Mouse (Mus musculus): ENCODE data around the gene Dscam.
A peak's percentile ranks its signal among the peaks of the same experiment; 100 is the strongest.

The Dscam gene

DNA sequence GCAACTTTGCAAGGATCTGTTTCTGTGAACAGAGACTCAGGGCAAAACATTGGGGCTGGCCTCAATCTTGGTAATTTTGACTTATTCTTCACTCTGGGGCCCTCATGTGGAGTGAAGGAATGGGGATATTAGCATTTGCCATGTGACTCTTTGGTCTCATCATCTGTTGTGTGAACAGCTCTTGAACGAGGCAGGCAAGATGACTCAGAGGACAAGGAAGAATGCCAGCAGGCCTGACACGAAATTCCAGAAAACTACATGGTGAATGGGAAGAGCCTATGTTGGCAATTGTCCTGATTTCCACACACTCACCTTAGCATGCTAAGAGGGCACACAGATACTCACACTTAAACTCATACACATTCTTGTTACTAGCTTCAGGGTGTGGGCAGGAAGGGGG lies 313.0 kb downstream of the Dscam start:
- peak; percentile 68 for DNase-seq

- DNase-seq = no peak
These were observed 315.5 kb downstream of the Dscam start for GRCm38 (mm10) chr16:96855060-96855459.

- DNase-seq = peak; percentile 25
These were observed 318.2 kb downstream of the Dscam start for GRCm38 (mm10) chr16:96852383-96852782.

DNA sequence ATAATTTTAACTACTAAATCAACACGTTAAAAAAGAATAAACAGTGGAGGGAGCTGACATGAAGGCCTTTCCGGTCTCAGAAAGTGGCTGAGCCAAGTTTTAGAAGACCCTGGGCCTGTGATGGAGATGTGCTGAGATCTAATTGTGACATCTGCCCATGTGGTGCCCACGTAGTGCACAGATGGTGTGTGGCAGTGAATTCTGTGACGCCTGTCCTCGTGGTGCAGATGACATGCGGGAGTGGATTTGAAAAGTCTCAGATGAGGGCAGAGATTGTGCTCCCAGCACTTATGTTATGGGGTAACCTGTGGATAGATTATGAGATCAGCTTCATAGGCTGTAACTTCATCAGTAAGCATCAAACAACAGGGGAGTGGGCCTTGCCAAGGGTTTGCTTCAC lies 321.6 kb downstream of the Dscam start:
- DNase-seq = peak; percentile 56

DNA sequence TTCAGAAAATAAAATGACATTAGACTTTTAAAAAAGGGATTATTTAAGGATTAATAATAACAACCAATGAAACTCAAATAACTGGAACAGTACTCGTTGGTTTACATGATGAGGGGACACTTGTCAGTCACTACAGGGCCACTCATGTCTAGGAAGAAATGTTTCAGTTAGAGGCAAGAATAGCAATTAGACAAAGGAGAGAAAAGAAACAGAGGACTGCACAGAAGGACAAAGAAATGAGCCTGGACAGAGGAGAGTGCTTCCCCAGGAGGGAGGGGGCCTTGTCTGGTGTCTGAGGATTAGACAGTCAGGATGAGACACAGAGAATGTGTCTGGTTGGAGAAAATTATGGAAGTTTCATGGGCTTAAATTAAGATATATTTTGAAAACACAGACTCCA lies 324.0 kb downstream of the Dscam start:
- no peak for DNase-seq

DNA sequence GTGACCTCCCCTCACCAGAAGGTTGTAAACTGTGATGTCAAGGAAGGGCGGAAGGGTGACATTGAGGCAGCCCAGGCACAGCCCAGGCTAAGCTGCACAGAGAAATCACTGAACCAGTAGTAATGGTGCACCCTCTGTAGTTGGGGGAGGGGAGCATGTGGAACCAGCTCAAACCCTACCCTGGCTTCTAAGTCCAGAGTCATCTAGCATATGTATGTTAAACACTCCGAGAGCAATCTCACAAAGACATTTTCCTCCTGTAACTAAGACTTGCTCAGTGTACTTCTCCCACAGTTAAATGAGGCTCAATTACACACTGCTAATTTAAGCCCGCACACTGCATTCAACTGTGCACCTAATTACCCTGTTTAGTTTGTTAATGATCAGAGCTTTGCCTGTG lies 324.4 kb downstream of the Dscam start:
- DNase-seq = no peak

DNA sequence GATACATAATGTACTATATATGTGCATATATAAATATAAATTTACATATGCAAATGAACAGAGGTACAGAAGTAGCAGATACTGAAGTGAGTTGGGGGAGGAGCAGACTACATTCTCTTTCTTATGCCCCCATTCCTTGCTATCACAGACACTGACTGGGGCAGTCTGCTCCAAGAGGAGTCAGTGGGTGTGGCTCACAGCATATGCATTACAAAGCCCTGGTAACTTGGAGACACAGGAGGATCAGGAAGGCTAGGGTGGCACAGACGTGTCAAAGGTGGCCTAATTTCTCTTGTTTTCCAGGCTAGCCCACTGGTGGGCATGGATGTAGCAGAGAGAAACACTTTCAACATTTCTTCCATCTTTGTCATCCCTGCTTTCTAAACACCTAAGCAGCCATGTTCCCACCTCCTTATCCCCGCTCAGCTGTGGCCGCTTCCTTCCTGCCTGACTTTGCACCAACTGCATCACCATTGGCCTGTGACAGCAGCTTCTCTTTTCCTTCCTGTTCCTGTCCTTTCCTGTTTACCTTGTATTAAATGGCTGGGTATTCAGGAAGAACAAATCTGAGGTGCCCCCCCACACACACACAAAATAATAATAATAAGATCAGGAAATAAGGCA lies 325.0 kb downstream of the Dscam start:
- no peak for DNase-seq

- peak; percentile 69 for DNase-seq
These were observed 326.7 kb downstream of the Dscam start for GRCm38 (mm10) chr16:96843691-96844400.

GRCm38 (mm10) chr16:96842829-96843360 lies 327.7 kb downstream of the Dscam start:
- DNase-seq = no peak

DNA sequence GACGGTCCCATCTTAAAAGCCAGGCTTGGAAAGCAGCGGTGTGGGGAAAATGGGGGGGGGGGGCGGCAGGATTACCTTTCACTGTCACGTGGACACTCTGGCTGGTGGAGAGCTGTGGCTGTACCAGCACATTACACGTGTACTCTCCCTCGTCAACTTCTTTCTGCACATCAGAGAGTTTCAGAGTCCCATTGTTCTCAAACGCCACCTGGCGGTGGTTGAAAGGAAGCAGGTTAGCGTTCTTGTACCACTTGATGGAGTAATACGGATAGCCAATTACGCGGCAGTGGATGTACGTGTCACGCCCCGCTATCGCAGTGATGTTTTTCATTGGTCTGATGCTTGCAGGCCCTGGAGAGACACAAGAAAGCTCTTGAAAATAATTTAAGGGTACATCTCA lies 350.9 kb downstream of the Dscam start:
- peak; percentile 67 for DNase-seq

DNA sequence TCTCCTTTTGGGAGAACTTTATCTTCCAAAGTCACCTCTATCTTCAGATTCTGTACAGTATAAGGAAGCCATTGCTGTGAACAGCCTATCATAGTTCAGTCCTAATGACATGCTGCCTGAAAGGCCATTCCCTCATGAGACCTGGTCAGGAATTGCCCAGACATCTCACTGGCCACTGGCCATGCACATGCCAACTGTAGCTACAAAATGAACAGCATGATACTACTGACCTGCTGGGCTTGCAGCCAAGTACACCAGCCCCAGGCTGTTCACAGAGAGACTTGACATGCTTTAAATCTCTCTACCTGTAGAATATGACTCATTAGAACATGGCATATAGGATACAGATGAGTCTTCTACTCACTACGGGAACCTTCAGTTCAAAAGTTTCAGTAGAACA lies 364.3 kb downstream of the Dscam start:
- DNase-seq = no peak

- DNase-seq = no peak
These were observed 367.9 kb downstream of the Dscam start for GRCm38 (mm10) chr16:96802636-96803035.

DNA sequence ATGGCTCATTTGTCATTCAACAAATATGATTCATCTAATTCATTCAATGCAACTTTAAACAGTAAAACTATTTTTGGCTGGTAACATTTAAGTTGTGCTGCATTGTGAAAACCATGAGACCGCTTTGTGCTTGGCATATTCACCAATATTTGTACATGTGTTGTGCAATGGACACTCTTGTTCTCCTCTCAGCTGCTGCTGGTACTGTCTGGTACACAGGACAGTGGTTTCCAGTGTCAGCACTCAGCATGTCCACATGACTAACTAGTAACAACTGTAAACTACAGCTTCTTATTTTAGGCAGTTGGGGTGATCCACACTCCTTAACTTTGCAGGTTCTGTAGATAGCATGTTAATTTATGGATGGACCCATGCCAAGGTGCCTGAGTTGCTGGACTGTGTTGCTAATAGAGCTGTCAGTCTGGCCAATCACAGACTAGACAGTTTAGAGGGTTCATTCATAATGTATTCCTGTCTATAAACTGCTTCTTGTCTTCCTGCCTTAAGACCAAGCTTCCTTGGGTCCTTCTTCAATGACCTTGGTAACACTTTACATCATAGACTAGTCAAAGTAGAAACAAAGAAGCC lies 368.8 kb downstream of the Dscam start:
- no peak for DNase-seq

DNA sequence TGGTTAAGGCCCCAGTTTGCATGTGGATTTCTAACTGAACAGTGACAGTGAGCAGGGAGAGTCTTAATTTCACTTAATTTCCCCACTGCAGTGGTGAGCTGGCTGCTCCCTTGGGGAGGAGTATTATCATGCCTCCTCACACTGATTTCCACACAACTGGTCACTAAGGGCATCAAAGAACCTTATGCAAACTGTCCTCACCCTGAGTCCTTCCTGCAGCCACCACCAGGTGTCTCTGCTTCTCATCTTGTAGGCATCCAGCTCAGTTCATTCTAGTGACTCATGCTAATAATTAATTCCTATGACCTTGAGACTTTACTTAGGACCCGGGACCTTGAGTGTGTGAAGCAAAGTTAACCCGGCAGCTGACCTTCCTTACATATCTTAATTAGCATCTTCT lies 375.1 kb downstream of the Dscam start:
- peak; percentile 8 for DNase-seq

GRCm38 (mm10) chr16:96791307-96791706 lies 379.2 kb downstream of the Dscam start:
- no peak for DNase-seq

GRCm38 (mm10) chr16:96788286-96788685 lies 382.3 kb downstream of the Dscam start:
- DNase-seq = no peak

- no peak for DNase-seq
These were observed 391.5 kb downstream of the Dscam start for GRCm38 (mm10) chr16:96779021-96779420.

- no peak for DNase-seq
These were observed 396.3 kb downstream of the Dscam start for GRCm38 (mm10) chr16:96774245-96774644.

DNA sequence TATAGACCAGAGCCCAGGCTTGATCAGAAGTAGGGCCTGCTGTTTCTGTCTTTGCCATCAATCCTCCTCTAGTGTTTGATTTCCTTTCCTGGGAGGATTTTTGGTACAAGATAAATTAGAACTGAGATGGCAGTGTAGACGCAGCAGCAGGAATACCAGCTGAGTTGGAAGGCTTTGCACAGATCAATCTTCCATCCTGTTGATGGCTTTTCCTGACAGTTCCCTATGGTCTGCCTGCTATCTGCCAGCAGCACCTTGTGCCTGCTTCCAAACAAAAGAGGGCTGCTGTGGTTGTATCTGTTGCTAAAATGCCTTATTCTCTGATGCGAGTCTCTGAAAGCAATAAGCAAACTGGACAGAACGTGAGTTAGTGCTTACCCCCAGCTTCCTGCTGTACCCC lies 402.6 kb downstream of the Dscam start:
- no peak for DNase-seq

GRCm38 (mm10) chr16:96767508-96767907 lies 403.0 kb downstream of the Dscam start:
- DNase-seq = no peak

- DNase-seq = no peak
These were observed 409.3 kb downstream of the Dscam start for GRCm38 (mm10) chr16:96761225-96761624.

DNA sequence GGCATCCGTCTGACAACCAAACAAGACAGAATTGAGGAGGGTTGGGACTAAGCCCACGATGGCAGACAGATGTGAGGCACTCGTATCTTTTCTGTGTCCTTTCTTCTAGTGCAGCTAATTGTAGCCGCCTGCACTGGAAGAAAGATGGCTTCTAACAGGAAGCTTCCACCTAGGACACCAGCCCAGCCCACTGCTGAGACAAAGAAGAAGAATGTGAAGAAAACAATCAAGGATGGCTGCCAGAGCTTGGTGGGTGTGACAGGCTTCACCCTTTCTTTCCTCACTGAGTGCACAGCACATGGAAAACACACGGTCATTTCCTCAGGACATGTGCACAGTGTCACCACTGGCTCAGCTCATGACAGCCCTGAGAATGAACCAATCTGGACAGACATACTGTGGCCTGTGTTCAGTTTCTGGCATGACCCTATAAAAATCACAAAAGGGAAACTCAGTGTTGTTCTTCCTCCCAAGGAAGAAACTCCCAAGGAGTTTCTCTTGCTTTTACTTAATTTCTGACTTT lies 411.4 kb downstream of the Dscam start:
- no peak for DNase-seq

- no peak for DNase-seq
These were observed 412.2 kb downstream of the Dscam start for GRCm38 (mm10) chr16:96758381-96758780.

Data from layer of hippocampus, adult 9-11 months (tissue).